Mouse (Mus musculus): ENCODE measurements around the gene Eml1. TPM values are rescaled to one million over a fixed set of nuclear protein-coding genes. Genes with fewer than 3 reads are reported as not detected.

Gene Eml1
- polyA plus RNA-seq, 1 experiment from 2014 or later = 58.4 TPM

DNA sequence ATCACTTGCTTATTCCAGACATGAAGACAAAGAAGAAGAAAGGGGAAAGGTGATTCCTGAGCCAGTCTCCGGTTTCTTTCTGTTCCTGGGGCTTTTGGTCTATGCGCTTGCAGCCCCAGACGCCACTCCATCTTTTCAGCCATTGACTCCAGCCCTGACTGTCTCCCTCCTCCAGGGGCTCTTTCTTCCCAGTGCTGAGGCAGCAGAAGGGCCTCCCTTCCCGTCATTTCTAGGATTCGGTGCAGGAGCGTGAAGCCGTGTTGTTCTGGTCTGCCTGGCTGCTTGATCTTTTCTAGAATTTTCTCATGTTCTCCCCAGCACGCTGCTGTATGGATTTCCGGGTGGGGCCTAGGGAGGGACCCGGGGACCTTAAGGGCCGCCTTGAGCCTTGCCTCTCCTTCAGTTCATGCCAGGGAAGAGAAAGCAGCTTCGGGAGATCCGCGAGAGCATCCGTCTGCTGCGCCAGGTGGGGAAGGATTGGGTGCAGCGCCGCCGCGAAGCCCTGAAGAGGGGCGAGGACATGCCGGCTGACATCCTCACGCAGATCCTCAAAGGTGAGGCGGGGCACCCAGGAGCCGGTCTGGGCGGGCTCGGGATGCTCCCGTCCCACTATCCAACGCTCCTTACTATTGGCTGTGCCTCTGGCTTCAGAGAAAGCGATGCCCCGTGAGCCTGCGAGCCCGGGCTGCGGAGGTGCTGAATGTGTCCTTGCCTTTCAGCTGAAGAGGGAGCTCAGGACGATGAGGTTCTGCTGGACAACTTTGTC lies 18.2 kb upstream of the Eml1 start:
- Histone ChIP-seq H3K4me3 (peak overlapping the region; percentile 33), H3K9ac (peak overlapping the region; percentile 45), H3K9me3 (no peaks in the 10 kb centered on the region), H3K4me2 (replicated peaks) (peak overlapping the region; percentile 53), H3K27ac (no peak overlapping the region), H3K4me1 (peaks cover 9% of the 10 kb centered on the region), H3K27me3 (peaks cover 41% of the 10 kb centered on the region), H3K36me3 (no peaks in the 10 kb centered on the region)
- no peak; the same call in 1 of the 2 replicates for ATAC-seq (ENCODE audit: insufficient number of reproducible peaks, insufficient read depth, low FRiP score, low TSS enrichment)
- 6% methylated on average over 35 of the region's 35 CpGs for WGBS

DNA sequence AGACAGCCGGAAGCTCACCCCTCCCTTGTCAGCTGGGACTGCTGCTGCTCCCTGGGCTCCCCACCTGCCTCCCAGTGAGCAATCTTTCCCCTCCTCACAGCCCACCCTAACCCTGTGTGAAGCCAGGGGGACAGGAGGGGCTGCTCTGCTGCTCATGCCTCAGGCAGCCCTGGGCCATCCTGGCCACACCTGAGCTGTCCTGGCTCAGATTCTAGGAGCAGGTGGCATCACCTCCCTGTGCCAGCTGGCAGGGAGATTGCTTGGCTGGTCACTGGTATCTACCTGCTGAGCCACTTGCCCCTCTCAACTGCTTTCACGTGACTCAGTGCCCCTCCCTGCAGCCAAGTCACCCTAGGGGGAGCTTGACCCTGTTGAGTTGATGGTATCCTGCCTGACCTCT lies 16.5 kb upstream of the Eml1 start:
- Histone ChIP-seq H3K4me3 (no peak overlapping the region), H3K36me3 (no peaks in the 10 kb centered on the region), H3K4me2 (replicated peaks) (no peak overlapping the region), H3K9ac (no peak overlapping the region), H3K27me3 (peaks cover 41% of the 10 kb centered on the region), H3K9me3 (no peaks in the 10 kb centered on the region), H3K4me1 (peaks cover 9% of the 10 kb centered on the region), H3K27ac (no peak overlapping the region)
- 62% methylated on average over 2 of the region's 2 CpGs for WGBS
- no peak for ATAC-seq (ENCODE audit: insufficient number of reproducible peaks, insufficient read depth, low FRiP score, low TSS enrichment)

DNA sequence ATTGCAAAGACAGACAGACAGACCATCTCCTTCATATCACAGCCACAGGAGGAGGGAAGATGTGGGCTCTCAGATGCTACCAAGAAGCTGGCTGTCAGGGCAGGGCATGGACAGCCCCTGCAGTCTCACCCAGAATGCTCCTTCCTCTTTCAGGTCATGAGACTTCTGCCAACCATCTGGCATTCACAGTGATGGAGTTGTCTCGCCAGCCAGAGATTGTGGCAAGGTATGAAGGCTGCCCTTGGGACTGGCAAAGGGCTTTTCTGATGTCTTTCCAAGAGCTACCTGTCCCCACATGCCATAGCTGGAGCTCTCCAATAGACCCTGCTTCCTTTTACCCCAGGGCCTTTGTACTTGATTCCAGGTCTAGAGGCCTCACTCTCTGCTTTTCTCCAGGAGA lies 15.5 kb upstream of the Eml1 start:
- Histone ChIP-seq H3K4me3 (no peak overlapping the region), H3K9me3 (no peaks in the 10 kb centered on the region), H3K27ac (no peak overlapping the region), H3K4me2 (replicated peaks) (no peak overlapping the region), H3K36me3 (no peaks in the 10 kb centered on the region), H3K4me1 (peaks cover 9% of the 10 kb centered on the region), H3K9ac (no peak overlapping the region), H3K27me3 (peaks cover 41% of the 10 kb centered on the region)
- no peak for ATAC-seq (ENCODE audit: insufficient number of reproducible peaks, insufficient read depth, low FRiP score, low TSS enrichment)
- WGBS = 76% methylated on average over 1 of the region's 1 CpGs

DNA sequence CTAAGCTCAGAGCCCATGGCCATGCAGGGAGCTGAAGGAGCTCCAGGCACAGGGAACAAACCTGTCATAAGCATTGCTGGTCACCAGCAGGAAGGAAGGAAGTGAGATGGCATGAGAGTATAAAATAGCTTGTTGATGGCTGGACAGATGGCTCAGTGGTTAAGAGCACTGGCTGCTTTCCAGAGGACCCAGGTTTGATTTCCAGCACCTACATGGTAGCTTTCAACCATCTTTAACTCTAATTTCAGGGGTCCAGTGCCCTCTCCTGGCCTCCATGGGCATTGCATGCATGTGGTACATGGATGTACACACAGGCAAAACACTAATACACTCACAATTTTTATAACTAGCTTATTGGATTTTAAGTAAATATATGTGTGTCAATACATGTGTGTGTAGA lies 14.8 kb upstream of the Eml1 start:
- Histone ChIP-seq H3K27ac (no peak overlapping the region), H3K4me1 (peaks cover 9% of the 10 kb centered on the region), H3K9ac (no peak overlapping the region), H3K4me2 (replicated peaks) (no peak overlapping the region), H3K36me3 (no peaks in the 10 kb centered on the region), H3K9me3 (no peaks in the 10 kb centered on the region), H3K27me3 (peaks cover 36% of the 10 kb centered on the region), H3K4me3 (no peak overlapping the region)
- no peak for ATAC-seq (ENCODE audit: insufficient number of reproducible peaks, insufficient read depth, low FRiP score, low TSS enrichment)

DNA sequence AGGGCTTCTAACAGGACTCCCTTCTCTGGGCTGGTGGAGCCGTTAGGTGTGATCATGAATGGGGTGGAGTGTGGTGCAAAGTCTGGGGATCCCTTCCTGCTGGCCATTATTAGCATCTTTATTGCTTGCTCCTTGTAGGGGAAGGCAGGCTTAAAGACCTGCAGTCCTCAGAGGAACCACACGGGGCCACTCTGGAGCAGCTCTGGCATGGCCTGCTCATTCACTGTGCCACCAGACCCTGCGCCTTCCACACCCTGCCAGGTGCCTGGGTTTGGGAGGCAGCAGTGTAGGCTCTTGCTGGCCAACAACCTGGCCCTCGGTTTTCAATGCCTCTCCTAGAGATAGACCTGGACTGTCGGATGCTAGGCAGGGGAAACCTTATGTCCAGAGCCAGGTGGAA lies 7.0 kb upstream of the Eml1 start:
- no peak overlapping the region for H3K4me2 ChIP-seq (replicated peaks)
- no peak overlapping the region for H3K27ac ChIP-seq
- H3K9me3 ChIP-seq = no peaks in the 10 kb centered on the region
- H3K9ac ChIP-seq = no peak overlapping the region
- no peaks in the 10 kb centered on the region for H3K27me3 ChIP-seq
- H3K4me3 ChIP-seq = no peak overlapping the region
- H3K36me3 ChIP-seq = no peaks in the 10 kb centered on the region
- 3% methylated on average over 5 of the region's 5 CpGs for WGBS
- peak; percentile 41 for ATAC-seq (ENCODE audit: insufficient number of reproducible peaks, insufficient read depth, low FRiP score, low TSS enrichment)
- peaks cover 3% of the 10 kb centered on the region; the same call in 1 of the 2 replicates for H3K4me1 ChIP-seq

DNA sequence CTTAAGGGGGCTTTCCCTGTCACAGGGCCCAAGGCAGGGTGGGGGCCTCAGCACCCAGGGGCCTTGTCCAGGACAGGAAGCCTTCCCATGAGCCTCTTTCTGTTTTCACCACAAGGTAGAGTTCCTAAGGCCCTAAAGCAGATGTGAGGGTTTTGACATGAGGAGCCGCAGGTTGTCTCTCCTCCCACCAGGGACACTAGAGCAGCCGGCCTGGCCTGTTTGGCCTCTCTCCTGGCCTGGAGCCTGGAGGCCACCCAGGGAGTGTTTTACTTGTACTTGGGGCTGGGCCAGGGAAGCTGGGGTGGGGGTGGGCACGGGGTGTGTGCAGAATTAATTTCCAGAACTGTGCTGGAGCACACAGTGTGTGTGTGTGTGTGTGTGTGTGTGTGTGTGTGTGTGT lies 5.4 kb upstream of the Eml1 start:
- Histone ChIP-seq H3K4me3 (no peak overlapping the region), H3K4me1 (peaks cover 3% of the 10 kb centered on the region; the same call in 1 of the 2 replicates), H3K9ac (no peak overlapping the region), H3K4me2 (replicated peaks) (no peak overlapping the region), H3K9me3 (no peaks in the 10 kb centered on the region), H3K27me3 (no peaks in the 10 kb centered on the region), H3K36me3 (no peaks in the 10 kb centered on the region), H3K27ac (no peak overlapping the region)
- WGBS = 20% methylated on average over 3 of the region's 3 CpGs
- no peak for ATAC-seq (ENCODE audit: insufficient number of reproducible peaks, insufficient read depth, low FRiP score, low TSS enrichment)

DNA sequence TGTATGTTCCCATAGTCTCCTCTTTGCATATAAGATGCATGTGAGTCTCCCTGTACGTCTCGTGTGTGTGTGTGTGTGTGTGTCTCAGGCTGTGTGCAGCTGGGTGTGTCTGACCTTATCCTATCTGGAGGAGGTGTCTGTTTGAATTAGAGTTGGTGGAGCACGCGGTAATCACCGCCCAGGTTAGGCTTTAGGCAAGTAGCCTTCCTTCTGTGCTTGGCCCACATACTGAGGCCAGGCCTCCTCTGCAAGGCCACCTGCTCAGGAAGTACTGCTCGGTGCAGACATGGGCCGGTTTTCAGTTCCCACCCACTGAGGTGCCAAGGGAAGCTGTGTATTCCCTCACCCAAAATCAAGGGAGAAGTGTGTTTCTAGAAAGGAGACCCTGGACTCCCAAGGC lies 4.9 kb upstream of the Eml1 start:
- H3K9me3 ChIP-seq = no peaks in the 10 kb centered on the region
- no peak overlapping the region for H3K4me2 ChIP-seq (replicated peaks)
- H3K4me1 ChIP-seq = peaks cover 7% of the 10 kb centered on the region; the same call in 1 of the 2 replicates
- H3K27ac ChIP-seq = no peak overlapping the region
- no peaks in the 10 kb centered on the region for H3K36me3 ChIP-seq
- no peak for ATAC-seq (ENCODE audit: insufficient number of reproducible peaks, insufficient read depth, low FRiP score, low TSS enrichment)
- no peaks in the 10 kb centered on the region for H3K27me3 ChIP-seq
- no peak overlapping the region for H3K4me3 ChIP-seq
- 73% methylated on average over 7 of the region's 7 CpGs for WGBS
- no peak overlapping the region for H3K9ac ChIP-seq

DNA sequence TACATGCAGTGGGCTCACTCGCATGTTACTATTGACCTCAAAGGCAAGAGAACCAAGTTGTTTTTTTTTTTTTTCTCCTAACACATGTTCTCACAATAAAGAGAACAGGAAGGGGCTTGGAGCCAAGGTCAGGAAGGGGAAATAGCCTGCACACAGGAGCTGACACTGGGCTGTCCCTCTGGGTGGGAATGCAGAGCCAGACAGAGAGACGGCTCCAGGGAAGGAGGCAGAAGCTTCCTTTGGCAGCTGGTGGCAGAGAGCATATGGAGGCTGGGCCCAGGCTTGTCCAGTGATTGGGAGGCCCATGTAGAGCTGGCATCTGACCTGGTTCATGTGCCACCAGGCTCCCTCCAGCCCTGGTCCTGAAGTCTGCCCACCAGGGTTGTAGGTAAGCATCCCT lies 2.8 kb upstream of the Eml1 start:
- Histone ChIP-seq H3K4me1 (peaks cover 14% of the 10 kb centered on the region; the same call in 1 of the 2 replicates), H3K9ac (no peak overlapping the region), H3K4me3 (no peak overlapping the region), H3K27me3 (no peaks in the 10 kb centered on the region), H3K9me3 (no peaks in the 10 kb centered on the region), H3K36me3 (no peaks in the 10 kb centered on the region), H3K4me2 (replicated peaks) (no peak overlapping the region), H3K27ac (no peak overlapping the region)
- 72% methylated on average over 2 of the region's 2 CpGs for WGBS
- ATAC-seq (ENCODE audit: insufficient number of reproducible peaks, insufficient read depth, low FRiP score, low TSS enrichment) = no peak

DNA sequence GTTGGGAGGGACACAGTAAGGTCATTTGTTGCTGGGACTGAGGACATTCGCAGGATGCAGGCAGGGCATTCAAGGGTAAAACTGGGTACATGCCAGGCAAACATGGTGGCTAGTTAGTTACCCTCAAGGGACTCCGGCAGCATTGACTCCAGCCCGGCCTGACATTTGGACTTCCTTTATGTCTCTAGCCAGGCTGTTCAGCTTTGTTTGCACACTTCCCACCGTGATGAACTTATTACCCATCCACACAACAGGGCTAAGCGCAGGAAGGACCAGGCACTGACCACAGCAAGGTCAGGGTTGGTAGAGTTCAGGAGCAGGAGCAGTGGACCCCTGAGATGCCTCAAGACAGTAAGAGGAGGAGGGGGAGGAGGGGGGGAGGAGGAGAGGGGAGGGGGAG lies 1.8 kb upstream of the Eml1 start:
- no peaks in the 10 kb centered on the region for H3K36me3 ChIP-seq
- no peak overlapping the region for H3K27ac ChIP-seq
- 52% methylated on average over 5 of the region's 5 CpGs for whole genome bisulfite sequencing

DNA sequence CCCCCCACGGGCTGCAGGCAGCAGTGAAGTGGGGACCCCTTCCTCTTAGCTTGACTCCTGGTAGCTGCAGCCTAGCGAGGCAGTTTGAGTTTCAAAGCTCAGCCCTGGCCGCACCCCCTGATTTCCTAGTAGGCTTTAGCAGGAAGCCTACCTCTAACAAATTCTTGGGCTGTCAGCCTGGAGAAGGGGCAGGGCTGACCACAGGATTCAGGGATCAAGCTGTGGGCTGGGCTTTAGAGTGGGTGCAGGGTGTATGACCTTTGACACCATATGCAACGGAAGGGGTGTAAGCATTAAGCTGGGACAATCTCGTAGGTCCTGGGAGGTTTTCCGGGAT lies 640 bp downstream of the Eml1 start:
- Histone ChIP-seq H3K4me3 (no peak overlapping the region), H3K9me3 (no peaks in the 10 kb centered on the region), H3K27ac (no peak overlapping the region), H3K36me3 (no peaks in the 10 kb centered on the region), H3K9ac (no peak overlapping the region), H3K4me2 (replicated peaks) (no peak overlapping the region), H3K27me3 (no peaks in the 10 kb centered on the region), H3K4me1 (0 out of 2 replicates have a peak, but pooled peaks cover 11% of the 10 kb centered on the region)
- ATAC-seq (ENCODE audit: insufficient number of reproducible peaks, insufficient read depth, low FRiP score, low TSS enrichment) = no peak
- 80% methylated on average over 6 of the region's 6 CpGs for whole genome bisulfite sequencing

More for the DNA sequence above, 1.8 kb upstream of the Eml1 start:
- no peak overlapping the region for H3K4me3 ChIP-seq
- H3K4me1 ChIP-seq = peaks cover 14% of the 10 kb centered on the region; the same call in 1 of the 2 replicates
- no peaks in the 10 kb centered on the region for H3K27me3 ChIP-seq
- H3K9me3 ChIP-seq = no peaks in the 10 kb centered on the region
- H3K4me2 ChIP-seq (replicated peaks) = no peak overlapping the region
- no peak for ATAC-seq (ENCODE audit: insufficient number of reproducible peaks, insufficient read depth, low FRiP score, low TSS enrichment)
- H3K9ac ChIP-seq = no peak overlapping the region

DNA sequence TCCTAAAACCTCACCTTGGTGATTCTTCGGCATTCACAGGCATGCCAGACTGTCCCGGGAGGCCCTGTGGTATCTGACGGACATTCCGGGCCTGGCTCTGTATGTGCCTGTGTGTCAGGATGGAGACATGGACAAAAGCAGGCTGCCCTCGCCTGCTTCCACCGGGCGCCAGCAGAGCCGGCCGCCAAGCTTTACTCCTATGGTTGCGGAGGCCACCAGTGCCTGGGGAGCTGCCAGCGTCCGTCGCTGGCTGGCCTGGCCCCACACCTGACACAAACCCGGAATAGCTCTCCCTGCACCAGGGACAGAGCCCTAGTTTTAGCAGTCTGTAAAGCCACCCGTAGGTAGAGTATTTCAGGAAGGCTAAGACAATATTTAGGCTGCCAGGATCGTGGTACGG lies 1.5 kb downstream of the Eml1 start:
- Histone ChIP-seq H3K4me1 (0 out of 2 replicates have a peak, but pooled peaks cover 11% of the 10 kb centered on the region), H3K36me3 (no peaks in the 10 kb centered on the region), H3K4me2 (replicated peaks) (no peak overlapping the region), H3K9me3 (no peaks in the 10 kb centered on the region), H3K9ac (no peak overlapping the region), H3K4me3 (no peak overlapping the region), H3K27ac (no peak overlapping the region), H3K27me3 (no peaks in the 10 kb centered on the region)
- no peak for ATAC-seq (ENCODE audit: insufficient number of reproducible peaks, insufficient read depth, low FRiP score, low TSS enrichment)
- WGBS = 79% methylated on average over 17 of the region's 17 CpGs

DNA sequence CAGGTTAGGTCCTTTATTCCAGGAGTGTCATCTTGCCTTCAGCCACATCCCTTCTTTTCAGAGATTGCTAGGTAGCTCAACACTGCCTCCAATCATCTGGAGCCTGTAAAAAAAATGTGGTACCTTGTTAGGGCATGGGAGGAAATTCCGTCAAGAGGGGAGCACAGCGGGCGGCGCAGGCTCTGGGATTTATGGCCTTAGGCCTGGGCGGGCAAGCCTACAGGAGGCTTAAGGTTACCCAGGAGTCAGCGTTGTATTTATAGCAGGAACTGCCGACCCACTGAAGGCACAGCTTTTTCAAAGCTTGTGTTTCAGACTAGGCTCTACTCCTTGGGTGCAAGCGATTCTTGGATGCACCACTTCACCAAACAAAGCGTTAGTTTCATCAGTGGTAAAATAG lies 2.9 kb downstream of the Eml1 start:
- no peaks in the 10 kb centered on the region for H3K9me3 ChIP-seq
- H3K4me3 ChIP-seq = no peak overlapping the region
- WGBS = 76% methylated on average over 9 of the region's 9 CpGs
- 0 out of 2 replicates have a peak, but pooled peaks cover 11% of the 10 kb centered on the region for H3K4me1 ChIP-seq
- H3K4me2 ChIP-seq (replicated peaks) = no peak overlapping the region
- ATAC-seq (ENCODE audit: insufficient number of reproducible peaks, insufficient read depth, low FRiP score, low TSS enrichment) = no peak
- H3K36me3 ChIP-seq = no peaks in the 10 kb centered on the region
- H3K27ac ChIP-seq = no peak overlapping the region
- no peak overlapping the region for H3K9ac ChIP-seq
- H3K27me3 ChIP-seq = no peaks in the 10 kb centered on the region
